Mouse (Mus musculus): ENCODE results near the gene Cxcl10.

DNA sequence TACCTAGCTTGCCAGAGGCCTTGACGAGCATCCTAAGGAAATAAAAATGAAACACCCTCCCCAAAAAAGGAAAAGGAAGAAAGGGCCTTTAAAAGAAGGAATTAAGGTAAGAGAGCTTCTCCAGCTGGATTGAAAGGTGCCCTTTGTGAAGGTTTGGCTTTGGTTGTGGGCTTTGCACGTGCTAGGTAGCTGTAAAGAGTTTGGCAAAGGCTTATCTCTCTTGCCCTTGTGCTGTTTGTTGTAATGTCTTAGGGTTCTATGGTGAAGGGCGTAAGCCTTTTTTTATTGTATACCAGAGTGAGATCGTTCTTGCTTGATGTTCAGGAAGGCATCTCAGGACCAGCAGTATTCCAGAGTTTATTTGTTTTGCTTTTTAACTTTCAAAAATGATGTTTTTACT lies 8.1 kb downstream of the Cxcl10 start:
- no peak for TF ChIP-seq CTCF (IDR thresholded peaks at IDR 0.05; ENCODE audit: low read depth)
- TF ChIP-seq EP300 (optimal IDR thresholded peaks at IDR 0.05) = no peak

All from stomach, postnatal 0 days (tissue).